Mouse (Mus musculus) intestine, postnatal 0 days (tissue): ENCODE measurements around the gene Psmc5. TPM values are rescaled to one million over a fixed set of nuclear protein-coding genes. Genes with fewer than 3 reads are reported as not detected.

Experiments
- ATAC-seq: fragments of 200-750 bp; cut with Nextera tagmentation; 2 replicates; pipeline ENCODE4 v1.8.0; 2017; ENCODE audit warnings: mild to moderate bottlenecking, moderate TSS enrichment, moderate library complexity
- H3K27ac ChIP-seq: fragments of 300-500 bp; sonication (generic); 2 replicates; pipeline ENCODE4 v1.5.1; 2014; ENCODE audit warnings: mild to moderate bottlenecking, low read depth, low read length, moderate library complexity
- H3K27me3 ChIP-seq: fragments of 300-500 bp; sonication (generic); replicated peaks from 2 replicates; pipeline ENCODE4 v1.6.1; 2014; ENCODE audit warnings: low read length, mixed read lengths; ENCODE audit not compliant: control insufficient read depth, insufficient read depth
- H3K36me3 ChIP-seq: fragments of 300-500 bp; sonication (generic); 2 replicates; pipeline ENCODE4 v1.6.1; 2014; ENCODE audit warnings: mild to moderate bottlenecking, moderate library complexity; ENCODE audit not compliant: control insufficient read depth, insufficient read depth
- H3K4me1 ChIP-seq: fragments of 300-500 bp; sonication (generic); replicated peaks from 2 replicates; pipeline ENCODE4 v1.6.1; 2014; ENCODE audit warnings: antibody characterized with exemption, low read length, mixed read lengths; ENCODE audit not compliant: control insufficient read depth, insufficient read depth
- H3K4me2 ChIP-seq: fragments of 300-500 bp; sonication (generic); replicated peaks from 2 replicates; pipeline ENCODE4 v1.6.1; 2014; ENCODE audit warnings: low read depth, mild to moderate bottlenecking, moderate library complexity
- H3K4me3 ChIP-seq: fragments of 300-500 bp; sonication (generic); 2 replicates; pipeline ENCODE4 v1.5.1; 2014; ENCODE audit warnings: low read depth, low read length
- H3K9ac ChIP-seq: fragments of 300-500 bp; sonication (generic); 2 replicates; pipeline ENCODE4 v1.6.1; 2014; ENCODE audit warnings: mild to moderate bottlenecking, low read depth, low read length
- H3K9me3 ChIP-seq: fragments of 300-500 bp; sonication (generic); 2 replicates; pipeline ENCODE4 v1.6.1; 2016; ENCODE audit warnings: mixed run types; ENCODE audit not compliant: control insufficient read depth
- CTCF ChIP-seq: sonication (generic); IDR thresholded peaks from 2 replicates; pipeline ENCODE4 v1.5.1; 2016; ENCODE audit warnings: low read depth, mild to moderate bottlenecking, control low read depth, antibody characterized with exemption, moderate library complexity
- WGBS: fragments of 180-500 bp; shearing (Covaris S2); extraction: QIAGEN DNeasy Blood & Tissue Kit; methylation state at CpG from one replicate; pipeline ENCODE4 v1.1.7; 2014; 5-methylcytosine and 5-hydroxymethylcytosine counted together
- polyA plus RNA-seq: library from polyadenylated mRNA; unstranded; fragments of >200 nt; fragmentation: Nextera tagmentation; extraction: Ambion mirVana; gene quantifications from 2 replicates; pipeline ENCODE4 v1.2.1, GENCODE M21; 2015

Gene Psmc5
- polyA plus RNA-seq, 1 experiment from 2014 or later = 160 TPM

- Histone ChIP-seq H3K4me3 (peak overlapping the region; percentile 97), H3K4me2 (peak overlapping the region; percentile 77), H3K27ac (peak overlapping the region; percentile 98), H3K4me1 (peaks cover 10% of the 10 kb centered on the region), H3K9ac (peak overlapping the region; percentile 95), H3K9me3 (no peaks in the 10 kb centered on the region), H3K27me3 (no peaks in the 10 kb centered on the region), H3K36me3 (peaks cover 3% of the 10 kb centered on the region)
- no peak for TF ChIP-seq CTCF
- under 1% methylated on average over 41 of the region's 41 CpGs for WGBS
- peak; percentile 34 for ATAC-seq
Observed at GRCm38 (mm10) chr11:106271794-106272643, 16.1 kb downstream of the Psmc5 start.

- Histone ChIP-seq H3K9ac (peak within 1 kb of the TSS; percentile 95), H3K4me1 (peaks cover 10% of the 10 kb centered on the region), H3K27me3 (no peaks in the 10 kb centered on the region), H3K36me3 (no peaks in the 10 kb centered on the region), H3K9me3 (no peaks in the 10 kb centered on the region), H3K4me3 (peak within 1 kb of the TSS; percentile 97), H3K4me2 (peak within 1 kb of the TSS; percentile 77), H3K27ac (peak within 1 kb of the TSS; percentile 98)
- no peak for TF ChIP-seq CTCF
- peak; percentile 92 for ATAC-seq
- under 1% methylated on average over 72 of the region's 72 CpGs for WGBS
Observed at GRCm38 (mm10) chr11:106272644-106273310, 16.8 kb downstream of the Psmc5 start, which contains the start of gene Smarcd2. Smarcd2 (minus strand) TSS chr11:106272972.

DNA sequence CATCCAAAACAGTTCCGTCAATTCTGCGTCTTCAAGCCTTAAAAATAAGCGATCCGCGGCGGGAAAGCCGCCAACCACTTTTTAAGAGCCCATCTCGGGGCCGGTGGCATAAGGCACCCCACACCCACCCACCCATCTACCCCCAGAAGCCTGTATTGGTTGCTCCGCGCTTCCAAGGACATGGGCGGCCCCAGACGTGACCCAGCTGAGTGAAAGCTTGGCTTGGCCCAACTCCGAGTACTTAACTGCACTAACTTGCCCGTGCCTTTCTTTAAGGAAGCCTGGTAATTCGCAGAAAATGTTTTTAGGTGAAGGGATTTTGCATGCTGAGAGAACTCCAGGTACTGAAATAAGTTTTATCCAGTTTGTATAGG is 17.3 kb downstream of the Psmc5 start:
- no peak for ATAC-seq
- Histone ChIP-seq H3K36me3 (no peaks in the 10 kb centered on the region), H3K9ac (peak overlapping the region; percentile 95), H3K4me1 (peaks cover 10% of the 10 kb centered on the region), H3K4me3 (peak overlapping the region; percentile 97), H3K27ac (peak overlapping the region; percentile 72), H3K4me2 (peak overlapping the region; percentile 77), H3K27me3 (no peaks in the 10 kb centered on the region), H3K9me3 (no peaks in the 10 kb centered on the region)
- 7% methylated on average over 16 of the region's 16 CpGs for WGBS
- no peak for TF ChIP-seq CTCF

DNA sequence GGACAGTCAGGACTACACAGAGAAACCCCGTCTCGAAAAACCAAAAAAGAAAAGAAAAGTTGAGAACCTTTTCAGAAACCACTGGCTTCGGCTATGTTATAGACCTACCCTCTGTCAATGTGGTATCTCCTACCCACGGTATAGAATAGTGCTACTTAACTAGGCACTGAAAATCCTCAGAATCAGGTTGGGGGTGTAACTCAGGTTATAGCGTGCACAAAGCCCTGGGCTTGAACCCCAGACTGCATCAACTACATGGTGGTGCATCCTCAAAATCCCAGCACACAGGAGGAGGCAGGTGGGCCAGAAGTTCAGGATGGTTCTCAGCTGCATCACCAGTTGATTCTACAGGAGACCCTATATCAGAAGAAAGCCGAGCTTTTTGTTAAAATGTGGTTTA is 17.9 kb downstream of the Psmc5 start:
- Histone ChIP-seq H3K36me3 (no peaks in the 10 kb centered on the region), H3K27me3 (no peaks in the 10 kb centered on the region), H3K4me2 (peak overlapping the region; percentile 77; the same call in 1 of the 2 replicates), H3K4me3 (no peak overlapping the region), H3K4me1 (peaks cover 10% of the 10 kb centered on the region), H3K9ac (no peak overlapping the region), H3K27ac (no peak overlapping the region), H3K9me3 (no peaks in the 10 kb centered on the region)
- WGBS = 93% methylated on average over 6 of the region's 6 CpGs
- ATAC-seq = no peak
- TF ChIP-seq CTCF = no peak

DNA sequence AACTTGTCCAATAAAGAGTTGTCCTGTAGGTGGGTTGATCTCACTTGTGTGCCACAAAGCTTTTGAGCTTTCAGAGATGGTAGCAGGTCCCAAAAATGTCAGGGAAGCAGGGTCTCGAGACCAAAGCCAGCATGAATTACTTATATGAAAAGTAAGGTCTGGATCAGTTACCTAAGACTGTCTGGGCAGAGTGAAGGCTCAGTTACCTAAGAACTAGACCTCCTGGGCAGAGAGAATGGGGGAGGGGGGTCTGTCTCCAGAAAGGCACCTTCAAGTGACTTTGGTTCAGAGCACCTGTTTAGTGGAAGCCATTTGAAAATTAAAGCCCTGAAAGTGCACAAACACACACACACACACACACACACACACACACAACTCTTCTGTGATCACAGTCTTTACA is 18.4 kb downstream of the Psmc5 start:
- ATAC-seq = no peak
- no peak for TF ChIP-seq CTCF
- Histone ChIP-seq H3K9me3 (no peaks in the 10 kb centered on the region), H3K9ac (no peak overlapping the region), H3K4me2 (no peak overlapping the region), H3K27me3 (no peaks in the 10 kb centered on the region), H3K36me3 (no peaks in the 10 kb centered on the region), H3K4me3 (no peak overlapping the region), H3K4me1 (peaks cover 10% of the 10 kb centered on the region), H3K27ac (no peak overlapping the region)
- 89% methylated on average over 1 of the region's 1 CpGs for WGBS

DNA sequence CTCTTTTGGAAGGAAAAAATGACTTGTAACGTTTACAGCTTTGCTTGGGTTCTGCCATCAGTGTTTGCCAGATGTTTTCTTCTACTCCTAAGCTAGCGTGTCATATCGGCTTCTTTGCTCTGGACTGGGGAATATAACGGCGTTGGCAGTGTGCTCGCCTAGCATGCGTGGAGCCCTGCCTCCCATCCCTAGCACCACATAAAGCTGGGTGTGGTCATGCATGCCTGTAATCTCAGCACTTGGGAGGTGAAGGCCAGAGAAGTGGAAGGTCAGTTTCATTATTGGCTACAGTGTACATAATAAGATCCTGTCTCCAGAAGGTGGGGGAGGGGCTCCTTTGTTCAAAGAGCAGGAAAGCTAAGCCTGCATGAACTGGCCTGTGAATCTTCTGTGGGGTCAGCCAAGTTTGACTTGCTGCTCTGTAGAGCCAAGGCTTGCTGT is 19.0 kb downstream of the Psmc5 start:
- no peak overlapping the region for H3K4me2 ChIP-seq

More for the DNA sequence above, 19.0 kb downstream of the Psmc5 start:
- Histone ChIP-seq H3K4me3 (no peak overlapping the region), H3K36me3 (no peaks in the 10 kb centered on the region), H3K27ac (no peak overlapping the region), H3K9ac (no peak overlapping the region), H3K9me3 (no peaks in the 10 kb centered on the region), H3K4me1 (peaks cover 10% of the 10 kb centered on the region), H3K27me3 (no peaks in the 10 kb centered on the region)
- no peak for ATAC-seq
- WGBS = 28% methylated on average over 7 of the region's 7 CpGs
- TF ChIP-seq CTCF = no peak
